Mouse (Mus musculus): ENCODE measurements around the gene Dop1b.

DNA sequence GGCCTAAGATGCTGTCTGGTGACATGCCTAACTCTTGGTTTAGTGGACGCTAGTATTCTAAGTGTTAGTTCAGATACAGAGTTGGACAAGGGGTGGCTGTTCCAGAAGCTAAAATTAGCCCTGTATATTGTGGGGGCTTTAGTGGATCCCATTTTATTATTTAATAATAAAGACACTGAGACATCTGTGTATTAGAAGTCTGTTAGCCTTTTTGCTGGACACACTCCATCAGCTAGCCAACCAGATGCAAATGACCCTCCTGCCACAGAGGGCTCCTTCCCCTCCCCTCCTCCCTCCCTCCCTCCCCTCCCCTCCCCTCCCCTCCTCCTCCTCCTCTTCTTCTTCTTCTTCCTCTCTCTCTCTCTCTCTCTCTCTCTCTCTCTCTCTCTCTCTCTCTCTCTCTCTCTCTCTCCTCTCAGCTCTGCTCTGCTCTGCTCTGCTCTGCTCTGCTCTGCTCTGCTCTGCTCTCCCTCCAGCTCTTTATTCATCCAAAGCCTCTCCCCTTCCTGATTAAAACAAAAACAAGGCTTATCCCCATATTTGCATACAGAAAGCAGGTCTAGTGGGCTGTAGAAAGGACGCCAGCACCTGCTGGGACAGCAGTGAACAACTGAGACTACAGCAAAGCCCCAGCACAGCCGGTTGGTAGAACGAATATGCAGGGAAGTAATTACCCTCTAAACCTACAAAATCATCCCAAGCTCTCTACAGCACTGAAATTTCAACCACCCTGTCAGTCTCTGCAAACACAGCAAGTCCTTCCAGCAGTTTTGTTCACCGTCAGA, 78.5 kb downstream of the Dop1b start:
- TF ChIP-seq CTCF (IDR thresholded peaks at IDR 0.05; ENCODE audit: borderline replicate concordance, insufficient read depth, low read length) (no peak), POLR2A (IDR thresholded peaks at IDR 0.05; ENCODE audit: low read depth, low read length) (no peak)

Data from embryonic fibroblast, embryonic 13.5 days (primary cell).